In genomic region chr3:14667126-14667525, GRCm38 (mm10) we compare ENCODE assay signal across 8 mouse cellular contexts. TPM values are rescaled to one million over a fixed set of nuclear protein-coding genes. Genes with fewer than 3 reads are reported as not detected.
DNase-seq lines count a peak whose midpoint lies in the region; ATAC-seq and TF ChIP-seq lines count a peak whose summit lies in the region.

No protein-coding gene starts in this region.

- WGBS in forebrain, embryonic 13.5 days, result 52% methylated on average over 2 of the region's 2 CpGs
- 65% methylated on average over 2 of the region's 2 CpGs for WGBS in forebrain, embryonic 10.5 days
- 44% methylated on average over 2 of the region's 2 CpGs for WGBS in thymus, adult 2 months
- 47% methylated on average over 2 of the region's 2 CpGs for WGBS in intestine, postnatal 0 days

- no peaks in the 10 kb centered on the region for H3K9me3 ChIP-seq in forebrain, embryonic 13.5 days (replicated peaks)
- no peaks in the 10 kb centered on the region for H3K9me3 ChIP-seq in forebrain, embryonic 10.5 days
- H3K9me3 ChIP-seq in intestine, postnatal 0 days (ENCODE audit: control insufficient read depth), result no peaks in the 10 kb centered on the region

- H3K27ac ChIP-seq in forebrain, embryonic 13.5 days, result no peak overlapping the region
- no peak overlapping the region for H3K27ac ChIP-seq in forebrain, embryonic 10.5 days
- no peak overlapping the region for H3K27ac ChIP-seq in thymus, adult 2 months (ENCODE audit: control insufficient read depth, insufficient read depth, low read length)
- H3K27ac ChIP-seq in intestine, postnatal 0 days (ENCODE audit: low read depth, low read length), result no peak overlapping the region

- ATAC-seq in forebrain, embryonic 13.5 days, result 0 out of 2 replicates have a peak, but pooled peaks have one; percentile 59
- ATAC-seq in intestine, postnatal 0 days, result peak; percentile 75

- H3K36me3 ChIP-seq in forebrain, embryonic 13.5 days (ENCODE audit: poor library complexity, severe bottlenecking), result no peaks in the 10 kb centered on the region
- no peaks in the 10 kb centered on the region for H3K36me3 ChIP-seq in forebrain, embryonic 10.5 days (replicated peaks)
- H3K36me3 ChIP-seq in thymus, adult 2 months (ENCODE audit: control insufficient read depth, insufficient read depth, low read length), result no peaks in the 10 kb centered on the region
- H3K36me3 ChIP-seq in intestine, postnatal 0 days (ENCODE audit: control insufficient read depth, insufficient read depth), result no peaks in the 10 kb centered on the region

- no peak for DNase-seq in forebrain, embryonic 10.5 days (ENCODE audit: extremely low spot score, low spot score)
- peak; percentile 25 for DNase-seq in thymus, adult 2 months
- DNase-seq in thymus, postnatal 36 days, result no peak
- DNase-seq in cerebellum, postnatal 36 days, result peak; percentile 22 to 25
- peak; percentile 20 to 47 for DNase-seq in lung, adult 18-20 months
- peak; percentile 31 to 42 for DNase-seq in right cerebral cortex, postnatal 10 days (ENCODE audit: low spot score in 2 of 2)

- H3K9ac ChIP-seq in forebrain, embryonic 13.5 days, result no peak overlapping the region
- no peak overlapping the region for H3K9ac ChIP-seq in intestine, postnatal 0 days (ENCODE audit: low read depth, low read length)

- H3K4me3 ChIP-seq in forebrain, embryonic 13.5 days, result no peak overlapping the region
- H3K4me3 ChIP-seq in forebrain, embryonic 10.5 days, result no peak overlapping the region
- H3K4me3 ChIP-seq in thymus, adult 2 months (ENCODE audit: control insufficient read depth, insufficient read depth, low read length), result no peak overlapping the region
- no peak overlapping the region for H3K4me3 ChIP-seq in intestine, postnatal 0 days (ENCODE audit: low read depth, low read length)

- H3K27me3 ChIP-seq in forebrain, embryonic 13.5 days, result no peaks in the 10 kb centered on the region
- no peaks in the 10 kb centered on the region for H3K27me3 ChIP-seq in forebrain, embryonic 10.5 days (ENCODE audit: poor library complexity, severe bottlenecking)
- H3K27me3 ChIP-seq in thymus, adult 2 months (ENCODE audit: control insufficient read depth, insufficient read depth, low read length), result no peaks in the 10 kb centered on the region
- no peaks in the 10 kb centered on the region for H3K27me3 ChIP-seq in intestine, postnatal 0 days (replicated peaks; ENCODE audit: control insufficient read depth, insufficient read depth, low read length)

- TF ChIP-seq CTCF in thymus, adult 2 months (IDR thresholded peaks at IDR 0.05; ENCODE audit: borderline replicate concordance, control insufficient read depth, extremely low read depth, insufficient read depth, low read length, poor library complexity), result no peak
- TF ChIP-seq CTCF in intestine, postnatal 0 days (IDR thresholded peaks at IDR 0.05; ENCODE audit: low read depth), result peak; percentile 82

- no peaks in the 10 kb centered on the region for H3K4me1 ChIP-seq in forebrain, embryonic 13.5 days
- H3K4me1 ChIP-seq in forebrain, embryonic 10.5 days, result no peaks in the 10 kb centered on the region
- H3K4me1 ChIP-seq in thymus, adult 2 months (replicated peaks; ENCODE audit: control insufficient read depth, insufficient read depth, low read length), result no peaks in the 10 kb centered on the region
- H3K4me1 ChIP-seq in intestine, postnatal 0 days (replicated peaks; ENCODE audit: control insufficient read depth, insufficient read depth, low read length), result no peaks in the 10 kb centered on the region

- no peak overlapping the region for H3K4me2 ChIP-seq in forebrain, embryonic 13.5 days
- no peak overlapping the region for H3K4me2 ChIP-seq in intestine, postnatal 0 days (replicated peaks; ENCODE audit: low read depth)

- no peak for TF ChIP-seq POLR2A in thymus, adult 2 months (IDR thresholded peaks at IDR 0.05; ENCODE audit: control insufficient read depth, extremely low read depth, insufficient read depth, low read length, poor library complexity)

RNA-seq across cellular contexts. Expression of gene Car13, which starts 25.6 kb away (rescaled TPM):
- 0.58 and 0.77 TPM in 2 replicates for polyA plus RNA-seq in forebrain, embryonic 13.5 days (2015; fragmentation: Nextera tagmentation; extraction: Ambion mirVana)
- polyA plus RNA-seq in forebrain, embryonic 10.5 days (2016; fragmentation: Nextera tagmentation; extraction: Ambion mirVana), result 3.0 and 3.6 TPM in 2 replicates
- polyA plus RNA-seq in thymus, adult 2 months (2012; rRNA removed), result 2.5 TPM in 2 replicates
- 28.2 and 32.3 TPM in 2 replicates for polyA plus RNA-seq in intestine, postnatal 0 days (2015; fragmentation: Nextera tagmentation; extraction: Ambion mirVana)

RNA-seq across cellular contexts. Expression of gene 1810022K09Rik, which starts 56.0 kb away (rescaled TPM):
- 445 and 543 TPM in 2 replicates for polyA plus RNA-seq in forebrain, embryonic 13.5 days (2015; fragmentation: Nextera tagmentation; extraction: Ambion mirVana)
- polyA plus RNA-seq in forebrain, embryonic 10.5 days (2016; fragmentation: Nextera tagmentation; extraction: Ambion mirVana), result 442 and 456 TPM in 2 replicates
- 3.9 and 6.0 TPM in 2 replicates for polyA plus RNA-seq in thymus, adult 2 months (2012; rRNA removed)
- 417 and 436 TPM in 2 replicates for polyA plus RNA-seq in intestine, postnatal 0 days (2015; fragmentation: Nextera tagmentation; extraction: Ambion mirVana)

Comparison
In these comparisons a context has a peak if more than half of its experiments do, and no peak if none do; other contexts are left out.
1. DNase-seq: peak in thymus, adult 2 months (single experiment), cerebellum, postnatal 36 days (2 of 2), lung, adult 18-20 months (2 of 2) and right cerebral cortex, postnatal 10 days (2 of 2); none in forebrain, embryonic 10.5 days (single experiment) and thymus, postnatal 36 days (0 of 2).
2. RNA of gene 1810022K09Rik, which starts 56.0 kb away (polyA plus RNA-seq): 445 to 543 TPM in forebrain, embryonic 13.5 days, 442 to 456 TPM in forebrain, embryonic 10.5 days and 417 to 436 TPM in intestine, postnatal 0 days; 3.9 to 6.0 TPM in thymus, adult 2 months; every median in the first group is over 10 times any median in the second.